Mouse (Mus musculus): ENCODE results near the gene Bcl2l1.

GRCm38 (mm10) chr2:152780466-152780865, 51.1 kb downstream of the Bcl2l1 start:
- TF ChIP-seq GATA1 (IDR thresholded peaks at IDR 0.05; ENCODE audit: low read length) (no peak), TAL1 (IDR thresholded peaks at IDR 0.05; ENCODE audit: low read length) (no peak)

Measured in erythroblast, embryonic 14.5 days (primary cell).